Mouse (Mus musculus) kidney, adult 2 months (tissue): ENCODE measurements around the gene Rad17. TPM values are rescaled to one million over a fixed set of nuclear protein-coding genes. Genes with fewer than 3 reads are reported as not detected.
A peak's percentile ranks its signal among the peaks of the same experiment; 100 is the strongest.

Experiments
- DNase-seq: peaks from one replicate; pipeline ENCODE4 v3.0.0; 2021
- H3K27ac ChIP-seq: fragments of 200-500 bp; 2 replicates; pipeline ENCODE4 v1.5.1; 2012; ENCODE audit warnings: low read depth, low read length, control low read depth, inconsistent platforms; ENCODE audit not compliant: insufficient read depth
- H3K27me3 ChIP-seq: fragments of 200-500 bp; replicated peaks from 2 replicates; pipeline ENCODE4 v1.6.1; 2012; ENCODE audit warnings: mild to moderate bottlenecking, moderate library complexity, low read length, inconsistent platforms; ENCODE audit not compliant: control insufficient read depth, insufficient read depth
- H3K36me3 ChIP-seq: fragments of 200-500 bp; 2 replicates; pipeline ENCODE4 v1.6.1; 2012; ENCODE audit warnings: mild to moderate bottlenecking, moderate library complexity, low read length, inconsistent platforms; ENCODE audit not compliant: control insufficient read depth, insufficient read depth
- H3K4me1 ChIP-seq: fragments of 200-500 bp; 2 replicates; pipeline ENCODE4 v1.6.1; 2011; ENCODE audit warnings: low read length; ENCODE audit not compliant: control insufficient read depth, insufficient read depth
- H3K4me3 ChIP-seq: fragments of 200-500 bp; 2 replicates; pipeline ENCODE4 v1.5.1; 2011; ENCODE audit warnings: mild to moderate bottlenecking, low read depth, low read length, control low read depth; ENCODE audit not compliant: insufficient read depth
- CTCF ChIP-seq: fragments of 200-500 bp; conservative IDR thresholded peaks from 2 replicates; pipeline ENCODE4 v1.5.1; 2011; ENCODE audit warnings: low read depth, mild to moderate bottlenecking, control low read depth, low read length, moderate library complexity, mixed read lengths; ENCODE audit not compliant: insufficient read depth, insufficient read length
- POLR2A ChIP-seq: fragments of 200-500 bp; IDR thresholded peaks from one replicate; pipeline ENCODE4 v1.6.1; 2011; ENCODE audit warnings: low read depth, low read length, control low read depth
- WGBS: fragments of 180-500 bp; shearing (Covaris S2); methylation state at CpG from one replicate; pipeline ENCODE4 v1.1.7; 2018; 5-methylcytosine and 5-hydroxymethylcytosine counted together
- polyA plus RNA-seq: library from polyadenylated mRNA; depleted of rRNA; stranded (reverse); fragments of >200 nt; gene quantifications from 2 replicates; pipeline ENCODE4 v1.2.3, GENCODE M21; 2012; rRNA removed

The Rad17 gene
- polyA plus RNA-seq, 1 experiment, result 5.2 TPM

DNA sequence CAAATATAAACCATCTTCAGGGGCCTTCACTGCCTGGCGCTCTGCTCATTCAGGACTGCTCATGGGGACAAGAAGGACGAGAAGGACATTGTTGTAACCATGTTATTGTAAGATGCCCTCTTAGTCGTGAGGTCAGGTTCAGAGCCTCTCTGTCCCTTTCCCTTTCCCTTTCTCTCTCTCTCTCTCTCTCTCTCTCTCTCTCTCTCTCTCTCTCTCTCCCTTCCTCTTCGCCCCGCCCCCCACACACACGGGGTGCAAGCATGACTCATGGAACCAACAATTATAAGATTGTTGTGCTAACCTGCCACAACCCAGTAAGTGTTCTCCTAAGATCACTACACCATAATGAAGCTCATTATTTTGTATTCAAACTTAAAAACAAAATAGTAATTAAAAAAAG is 68.7 kb downstream of the Rad17 start:
- H3K27ac ChIP-seq, result peak overlapping the region; percentile 80
- WGBS, result 32% methylated on average over 6 of the region's 6 CpGs
- TF ChIP-seq CTCF (no peak), POLR2A (no peak)

DNA sequence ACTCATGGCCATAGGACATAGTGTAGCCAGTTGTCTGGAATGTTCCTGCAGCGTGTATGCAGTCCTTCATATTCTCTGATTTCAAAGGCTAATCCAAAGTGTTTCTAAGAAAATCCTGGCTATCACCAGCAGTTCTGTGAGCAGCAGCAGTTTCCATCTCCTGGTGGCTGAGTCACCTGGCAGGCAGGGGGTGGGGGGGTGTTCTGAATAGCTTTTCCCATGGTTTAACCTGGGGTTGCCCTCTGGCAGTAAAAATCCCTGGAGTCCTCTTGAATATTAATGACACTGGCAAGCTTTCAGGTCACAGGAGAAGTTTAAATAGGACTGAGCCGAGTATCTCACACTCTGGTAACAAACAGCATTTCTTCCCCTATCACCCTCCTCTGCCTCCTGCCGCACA is 69.2 kb downstream of the Rad17 start:
- peak; percentile 84 for DNase-seq
- 13% methylated on average over 3 of the region's 3 CpGs for WGBS
- no peak for TF ChIP-seq CTCF
- TF ChIP-seq POLR2A, result no peak
- H3K27ac ChIP-seq, result peak overlapping the region; percentile 80
- peaks cover 11% of the 10 kb centered on the region; the same call in 1 of the 2 replicates for H3K4me1 ChIP-seq
- H3K36me3 ChIP-seq, result no peaks in the 10 kb centered on the region
- H3K4me3 ChIP-seq, result no peak overlapping the region
- no peaks in the 10 kb centered on the region for H3K27me3 ChIP-seq

More for the DNA sequence above, 68.7 kb downstream of the Rad17 start:
- Histone ChIP-seq H3K4me3 (no peak overlapping the region), H3K4me1 (peaks cover 11% of the 10 kb centered on the region; the same call in 1 of the 2 replicates), H3K36me3 (no peaks in the 10 kb centered on the region), H3K27me3 (no peaks in the 10 kb centered on the region)
- no peak for DNase-seq

- Histone ChIP-seq H3K4me1 (peaks cover 11% of the 10 kb centered on the region; the same call in 1 of the 2 replicates), H3K36me3 (no peaks in the 10 kb centered on the region), H3K27me3 (no peaks in the 10 kb centered on the region), H3K4me3 (no peak overlapping the region), H3K27ac (no peak overlapping the region)
- TF ChIP-seq POLR2A (no peak), CTCF (peak; percentile 69)
- DNase-seq, result peak; percentile 49
These were observed 70.9 kb downstream of the Rad17 start for GRCm38 (mm10) chr13:100579951-100580350.

DNA sequence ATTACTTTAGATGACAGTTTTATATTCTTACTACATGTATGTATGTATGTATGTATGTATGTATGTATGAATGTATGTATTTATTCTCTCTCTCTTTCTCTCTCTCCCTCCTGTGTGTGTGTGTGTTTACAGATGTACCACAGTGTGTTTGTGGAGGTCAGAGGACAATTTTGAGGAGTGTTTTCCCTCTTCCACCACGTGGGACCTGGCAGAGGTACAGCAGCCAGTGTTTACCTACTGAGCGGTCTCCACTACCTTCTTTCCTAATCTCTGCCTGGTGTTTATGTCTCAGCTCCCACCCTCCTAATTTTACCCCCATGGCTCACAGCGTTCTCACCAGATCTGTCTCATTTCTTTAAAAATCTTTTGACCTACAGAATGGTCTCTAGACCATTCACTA is 71.6 kb downstream of the Rad17 start:
- no peaks in the 10 kb centered on the region for H3K27me3 ChIP-seq
- no peak overlapping the region for H3K4me3 ChIP-seq
- no peak for TF ChIP-seq CTCF
- no peak for TF ChIP-seq POLR2A
- peaks cover 11% of the 10 kb centered on the region; the same call in 1 of the 2 replicates for H3K4me1 ChIP-seq
- H3K36me3 ChIP-seq, result no peaks in the 10 kb centered on the region
- H3K27ac ChIP-seq, result no peak overlapping the region
- DNase-seq, result no peak
- 60% methylated on average over 3 of the region's 3 CpGs for WGBS

GRCm38 (mm10) chr13:100575950-100576349 is 74.9 kb downstream of the Rad17 start:
- Histone ChIP-seq H3K27ac (no peak overlapping the region), H3K4me1 (peaks cover 4% of the 10 kb centered on the region; the same call in 1 of the 2 replicates), H3K36me3 (no peaks in the 10 kb centered on the region), H3K4me3 (no peak overlapping the region), H3K27me3 (no peaks in the 10 kb centered on the region)
- no peak for DNase-seq
- WGBS, result 61% methylated on average over 2 of the region's 2 CpGs
- TF ChIP-seq POLR2A (no peak), CTCF (no peak)

GRCm38 (mm10) chr13:100570713-100571112 is 80.1 kb downstream of the Rad17 start:
- no peaks in the 10 kb centered on the region for H3K36me3 ChIP-seq
- DNase-seq, result no peak
- H3K27ac ChIP-seq, result no peak overlapping the region
- no peaks in the 10 kb centered on the region for H3K4me1 ChIP-seq
- no peaks in the 10 kb centered on the region for H3K27me3 ChIP-seq
- no peak for TF ChIP-seq CTCF
- TF ChIP-seq POLR2A, result no peak
- H3K4me3 ChIP-seq, result no peak overlapping the region
- whole genome bisulfite sequencing, result 58% methylated on average over 2 of the region's 2 CpGs

GRCm38 (mm10) chr13:100568359-100568758 is 82.5 kb downstream of the Rad17 start:
- Histone ChIP-seq H3K4me3 (no peak overlapping the region), H3K27me3 (no peaks in the 10 kb centered on the region), H3K27ac (no peak overlapping the region), H3K36me3 (no peaks in the 10 kb centered on the region), H3K4me1 (no peaks in the 10 kb centered on the region)
- 100% methylated on average over 1 of the region's 1 CpGs for WGBS
- TF ChIP-seq CTCF (no peak), POLR2A (no peak)
- no peak for DNase-seq

Other genes with a start within 250 kb of the Rad17 start
- gene Naip1, start 198.2 kb downstream of the Rad17 start, polyA plus RNA-seq, result 0.17 and 0.23 TPM in 2 replicates
- 39.2 and 41.2 TPM in 2 replicates for gene Gtf2h2, start 158.5 kb downstream of the Rad17 start, polyA plus RNA-seq
- 10.5 and 11.0 TPM in 2 replicates for gene Ocln, start 98.3 kb downstream of the Rad17 start, polyA plus RNA-seq
- gene Marveld2, start 34.1 kb downstream of the Rad17 start, polyA plus RNA-seq, result 11.5 and 13.0 TPM in 2 replicates
- gene Ak6, start 72 bp downstream of the Rad17 start, polyA plus RNA-seq, result 38.8 and 52.5 TPM in 2 replicates
- gene Taf9, start 528 bp upstream of the Rad17 start, polyA plus RNA-seq, result 1.8 and 2.6 TPM in 2 replicates
- gene Ccdc125, start 18.7 kb upstream of the Rad17 start, polyA plus RNA-seq, result 1.8 and 1.9 TPM in 2 replicates
- gene Cdk7, start 79.9 kb upstream of the Rad17 start, polyA plus RNA-seq, result 13.4 and 15.4 TPM in 2 replicates
- 105 and 131 TPM in 2 replicates for gene Mrps36, start 93.6 kb upstream of the Rad17 start, polyA plus RNA-seq
- gene Cenph, start 124.8 kb upstream of the Rad17 start, polyA plus RNA-seq, result 0.19 and 0.23 TPM in 2 replicates
- 1.0 and 1.1 TPM in 2 replicates for gene Ccnb1, start 135.5 kb upstream of the Rad17 start, polyA plus RNA-seq
- 28.5 and 33.8 TPM in 2 replicates for gene Slc30a5, start 182.4 kb upstream of the Rad17 start, polyA plus RNA-seq